Mouse (Mus musculus) layer of hippocampus, adult 9-10 months (tissue): ENCODE data around the gene Ptprn2.

Experiments used
- DNase-seq: peaks from one replicate; pipeline ENCODE4 v3.0.0; 2022; ENCODE audit warnings: low spot score

Ptprn2 gene

DNA sequence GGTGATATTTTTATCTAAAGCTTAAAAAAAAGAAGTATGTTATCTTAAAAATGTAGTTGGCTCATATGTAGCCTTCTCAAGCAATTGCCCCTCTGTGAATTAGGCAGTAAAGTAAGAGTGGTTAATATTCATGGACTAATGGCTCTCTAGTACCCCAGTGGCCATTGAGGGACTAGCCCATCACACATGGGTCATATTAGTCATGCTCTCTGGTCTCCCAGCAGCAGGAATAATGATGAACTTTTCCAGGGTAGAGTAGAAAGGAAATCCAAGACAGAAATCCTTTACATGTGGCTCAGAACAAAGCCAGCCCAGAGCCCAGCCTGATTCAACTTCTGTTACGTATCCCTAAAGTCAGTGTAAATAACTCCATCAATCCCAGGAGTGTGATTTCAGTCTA, 779.7 kb downstream of the Ptprn2 start:
- no peak for DNase-seq

GRCm38 (mm10) chr12:117268543-117269172, 783.1 kb downstream of the Ptprn2 start:
- DNase-seq = no peak

DNA sequence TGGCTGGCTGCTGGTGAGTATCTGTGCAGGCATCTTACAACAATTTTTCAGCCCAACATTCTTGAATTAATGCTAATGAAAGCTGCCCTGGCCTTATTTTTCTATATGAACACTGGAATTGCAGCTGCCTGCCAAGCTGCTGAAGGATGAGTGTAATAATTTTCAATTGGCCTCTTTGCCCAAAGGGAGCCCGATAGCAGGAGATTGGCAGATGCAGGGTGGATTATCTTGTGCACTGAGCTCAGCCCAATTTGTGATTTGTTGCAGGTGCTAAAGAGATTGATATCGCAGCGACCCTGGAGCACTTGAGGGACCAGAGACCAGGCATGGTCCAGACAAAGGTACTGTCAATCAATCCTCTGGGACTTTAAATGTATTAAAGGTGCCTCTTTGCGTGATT, 783.8 kb downstream of the Ptprn2 start:
- DNase-seq = no peak

GRCm38 (mm10) chr12:117270199-117270598, 784.7 kb downstream of the Ptprn2 start:
- no peak for DNase-seq

DNA sequence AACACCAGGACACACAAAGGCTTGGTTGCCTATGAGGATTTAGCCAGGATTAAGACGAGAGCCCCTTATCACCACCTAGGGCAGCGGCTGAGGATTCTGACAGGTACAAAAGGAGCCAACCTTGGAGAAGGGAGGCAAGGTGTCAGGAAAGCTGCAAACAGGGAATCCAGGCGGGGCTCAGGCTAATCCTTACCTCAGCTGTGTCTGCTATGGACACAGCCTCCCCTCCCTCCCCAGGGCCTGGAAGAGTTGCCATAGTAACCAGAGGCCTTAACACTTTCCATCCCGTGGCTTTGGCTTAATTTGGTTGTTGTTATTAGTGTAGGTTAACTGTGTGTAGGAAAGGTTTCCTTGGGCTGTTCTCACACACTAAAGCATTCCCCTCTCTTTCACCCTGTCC, 787.6 kb downstream of the Ptprn2 start:
- DNase-seq = no peak

DNA sequence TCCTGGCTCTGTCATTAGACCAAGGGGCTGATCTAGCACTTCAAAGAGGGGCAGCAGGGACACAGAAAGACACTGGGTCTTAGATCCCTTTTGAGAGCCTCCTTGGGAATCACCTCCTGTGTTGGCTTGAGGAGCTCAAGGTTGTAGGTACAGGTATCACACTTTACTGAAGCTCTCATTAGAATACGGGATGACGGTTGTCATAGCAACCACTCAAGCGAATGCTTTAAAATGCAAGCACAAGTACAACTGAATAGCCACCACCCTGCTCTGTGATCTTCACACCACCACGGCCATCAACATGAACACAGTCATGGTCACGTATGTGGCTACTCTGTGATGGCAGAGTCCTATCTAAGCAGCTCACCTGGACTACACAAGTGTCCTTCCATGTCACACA, 789.1 kb downstream of the Ptprn2 start:
- DNase-seq = no peak

- no peak for DNase-seq
Measured at GRCm38 (mm10) chr12:117280790-117281189, 795.3 kb downstream of the Ptprn2 start.

- DNase-seq = no peak
Measured at GRCm38 (mm10) chr12:117282659-117283058, 797.1 kb downstream of the Ptprn2 start.

- DNase-seq = no peak
Measured at GRCm38 (mm10) chr12:117287456-117287855, 801.9 kb downstream of the Ptprn2 start.

DNA sequence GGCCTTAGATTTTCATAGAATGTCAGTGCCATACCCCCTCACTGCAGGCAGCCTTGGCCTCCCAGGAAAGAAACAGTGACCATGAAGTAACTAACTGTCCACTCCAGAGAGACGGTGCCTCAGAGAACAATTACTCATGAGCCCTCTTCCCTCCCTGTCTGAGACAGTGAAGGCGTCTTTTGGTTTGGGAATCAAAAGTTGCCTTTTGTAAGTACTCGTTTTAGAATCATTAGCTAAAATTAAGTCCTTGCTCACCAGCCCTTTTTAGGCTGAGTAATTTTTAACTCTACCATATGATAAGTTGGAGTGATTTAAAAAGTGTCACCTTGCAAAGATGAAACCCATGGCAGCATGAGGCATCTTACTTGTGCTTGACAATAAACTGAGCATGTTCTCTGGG, 806.4 kb downstream of the Ptprn2 start:
- DNase-seq = no peak

DNA sequence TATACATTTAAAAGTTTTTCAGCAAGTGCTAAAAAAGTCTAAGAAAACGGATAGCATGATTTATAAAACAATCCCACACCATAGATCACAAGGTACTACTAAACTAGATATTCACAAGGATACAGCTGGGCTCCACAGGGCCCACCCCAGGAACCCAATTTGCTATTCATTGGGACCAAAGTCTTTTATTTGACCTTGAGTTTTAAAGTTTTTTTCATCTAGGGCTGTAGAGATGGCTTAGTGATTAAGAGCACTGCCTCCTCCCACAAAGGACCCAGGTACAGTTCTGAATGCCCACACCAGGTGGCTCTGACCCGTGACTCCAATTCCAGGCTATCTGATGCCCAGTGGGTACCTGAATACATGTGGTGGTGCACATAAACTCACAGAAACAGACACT, 811.3 kb downstream of the Ptprn2 start:
- DNase-seq = no peak

DNA sequence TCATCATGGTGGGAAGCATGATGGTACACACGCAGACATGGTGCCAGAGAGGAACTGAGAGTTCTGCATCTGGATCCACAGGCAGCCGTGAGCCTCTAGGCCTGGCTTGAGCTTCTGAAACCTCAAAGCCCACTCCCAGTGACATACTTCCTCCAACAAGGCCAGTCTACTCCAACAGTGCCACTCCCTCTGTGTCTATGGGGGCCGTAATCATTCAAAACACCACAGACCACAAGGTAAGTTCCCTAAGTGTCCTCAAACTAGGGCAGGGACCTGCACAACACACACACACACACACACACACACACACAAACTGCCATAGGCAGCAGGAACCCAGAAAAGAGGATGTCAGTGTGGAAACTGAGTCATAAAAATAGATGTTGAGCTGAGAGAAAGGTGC, 813.6 kb downstream of the Ptprn2 start:
- no peak for DNase-seq

GRCm38 (mm10) chr12:117304751-117305624, 819.5 kb downstream of the Ptprn2 start:
- DNase-seq = no peak

- no peak for DNase-seq
Measured at GRCm38 (mm10) chr12:117305625-117306105, 820.1 kb downstream of the Ptprn2 start.

DNA sequence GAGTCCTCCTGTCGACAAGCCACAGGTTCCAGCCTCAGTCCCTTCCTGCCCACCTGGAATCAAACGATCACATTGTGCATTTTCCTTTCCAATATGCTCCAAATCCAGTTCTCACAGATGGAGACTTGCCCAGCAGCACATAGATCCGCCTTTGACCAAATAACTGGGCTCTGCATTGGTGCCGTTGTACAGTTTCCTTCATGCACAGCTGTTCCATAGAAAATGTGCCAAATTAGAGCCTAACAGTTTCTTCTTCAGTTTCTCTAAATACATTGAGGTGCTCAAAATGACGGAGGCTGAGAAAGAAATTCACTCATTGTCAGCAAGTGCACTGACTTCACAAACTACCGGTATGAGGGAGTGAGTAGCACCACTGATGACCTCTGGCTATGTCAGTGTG, 826.6 kb downstream of the Ptprn2 start:
- no peak for DNase-seq

DNA sequence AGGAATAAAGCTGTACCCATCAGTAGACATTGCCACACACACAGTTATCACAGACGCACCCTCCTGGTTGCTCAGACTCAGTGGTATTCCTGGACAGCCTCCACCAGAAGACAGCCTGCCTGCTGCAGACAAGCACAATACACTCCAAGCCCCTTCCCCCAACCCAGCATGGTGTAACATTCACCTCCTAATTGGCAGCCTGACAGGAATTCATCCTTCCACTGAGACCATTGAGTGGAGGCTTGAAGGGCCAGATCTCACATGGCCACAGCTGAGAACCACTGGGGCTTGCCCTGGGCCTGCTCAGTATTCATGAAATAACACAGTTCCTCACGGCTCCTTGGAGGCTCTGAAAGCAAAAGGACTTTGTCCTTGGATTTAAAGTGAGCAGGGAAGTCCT, 829.5 kb downstream of the Ptprn2 start:
- no peak for DNase-seq

DNA sequence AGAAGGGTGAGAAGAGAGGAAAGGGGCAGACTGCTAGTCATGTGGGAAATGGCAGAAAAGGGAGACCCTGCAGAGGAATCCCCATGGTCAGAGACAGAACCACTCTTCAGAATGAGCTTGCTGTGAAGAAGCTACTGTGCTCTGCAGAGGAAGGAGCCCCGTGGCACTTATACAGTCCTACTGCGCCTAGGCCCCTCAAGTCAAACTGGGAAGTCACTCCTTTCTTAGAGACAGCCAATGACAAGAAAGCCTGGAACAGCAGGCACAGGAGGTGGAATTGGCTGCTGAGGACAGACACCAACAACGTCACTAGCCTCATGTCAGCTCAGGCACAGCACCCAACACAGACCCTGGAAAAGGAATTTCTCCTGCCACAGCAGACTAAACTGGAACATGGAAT, 830.1 kb downstream of the Ptprn2 start:
- DNase-seq = no peak

GRCm38 (mm10) chr12:117318229-117318628, 832.7 kb downstream of the Ptprn2 start:
- DNase-seq = no peak

GRCm38 (mm10) chr12:117323017-117323416, 837.5 kb downstream of the Ptprn2 start:
- no peak for DNase-seq
